Mouse (Mus musculus) limb, embryonic 12.5 days (tissue): ENCODE results near the gene Git2. TPM values are rescaled to one million over a fixed set of nuclear protein-coding genes. Genes with fewer than 3 reads are reported as not detected.

ENCODE experiments used
- ATAC-seq: fragments of 200-750 bp; cut with Nextera tagmentation; 2 replicates; pipeline ENCODE4 v1.8.0; 2017; ENCODE audit warnings: low read depth, moderate TSS enrichment; ENCODE audit not compliant: insufficient number of reproducible peaks, insufficient read depth, low FRiP score, low TSS enrichment
- H3K27ac ChIP-seq: fragments of 300-500 bp; sonication (generic); 2 replicates; pipeline ENCODE4 v1.5.1; 2016; ENCODE audit warnings: mild to moderate bottlenecking, moderate library complexity
- H3K27me3 ChIP-seq: fragments of 300-500 bp; sonication (generic); 2 replicates; pipeline ENCODE4 v1.6.1; 2016; ENCODE audit warnings: mild to moderate bottlenecking, moderate library complexity
- H3K36me3 ChIP-seq: fragments of 300-500 bp; sonication (generic); 2 replicates; pipeline ENCODE4 v1.6.1; 2016; ENCODE audit warnings: mild to moderate bottlenecking, moderate library complexity
- H3K4me1 ChIP-seq: fragments of 300-500 bp; sonication (generic); replicated peaks from 2 replicates; pipeline ENCODE4 v1.6.1; 2016
- H3K4me2 ChIP-seq: fragments of 300-500 bp; sonication (generic); 2 replicates; pipeline ENCODE4 v1.6.1; 2016; ENCODE audit warnings: mild to moderate bottlenecking, moderate library complexity
- H3K4me3 ChIP-seq: fragments of 300-500 bp; sonication (generic); replicated peaks from 2 replicates; pipeline ENCODE4 v1.5.1; 2016; ENCODE audit warnings: mild to moderate bottlenecking
- H3K9ac ChIP-seq: fragments of 300-500 bp; sonication (generic); replicated peaks from 2 replicates; pipeline ENCODE4 v1.6.1; 2016; ENCODE audit warnings: mild to moderate bottlenecking, moderate library complexity
- H3K9me3 ChIP-seq: fragments of 300-500 bp; sonication (generic); 2 replicates; pipeline ENCODE4 v1.6.1; 2016; ENCODE audit warnings: mild to moderate bottlenecking, moderate library complexity
- WGBS: fragments of 180-500 bp; shearing (Covaris S2); methylation state at CpG from one replicate; pipeline ENCODE4 v1.1.7; 2016; 5-methylcytosine and 5-hydroxymethylcytosine counted together
- polyA plus RNA-seq: library from polyadenylated mRNA; unstranded; fragments of >200 nt; fragmentation: Nextera tagmentation; extraction: Ambion mirVana; gene quantifications from 2 replicates; pipeline ENCODE4 v1.2.1, GENCODE M21; 2016

Gene Git2
- polyA plus RNA-seq, 1 experiment from 2014 or later, result 48.8 TPM

- 87% methylated on average over 19 of the region's 19 CpGs for WGBS
These were observed 77.1 kb downstream of the Git2 start for GRCm38 (mm10) chr5:114698044-114698746.

GRCm38 (mm10) chr5:114696939-114697338 is 78.4 kb downstream of the Git2 start:
- Histone ChIP-seq H3K4me1 (no peaks in the 10 kb centered on the region), H3K9ac (no peak overlapping the region), H3K36me3 (no peaks in the 10 kb centered on the region), H3K27me3 (peaks cover 2% of the 10 kb centered on the region; the same call in 1 of the 2 replicates), H3K4me3 (no peak overlapping the region), H3K27ac (no peak overlapping the region), H3K9me3 (no peaks in the 10 kb centered on the region), H3K4me2 (no peak overlapping the region)
- 81% methylated on average over 17 of the region's 17 CpGs for WGBS
- no peak for ATAC-seq

More at GRCm38 (mm10) chr5:114698044-114698746, 77.1 kb downstream of the Git2 start:
- Histone ChIP-seq H3K4me2 (no peak overlapping the region), H3K9ac (no peak overlapping the region), H3K27me3 (no peaks in the 10 kb centered on the region), H3K9me3 (no peaks in the 10 kb centered on the region), H3K27ac (no peak overlapping the region), H3K4me1 (no peaks in the 10 kb centered on the region), H3K36me3 (no peaks in the 10 kb centered on the region), H3K4me3 (no peak overlapping the region)
- ATAC-seq, result no peak

GRCm38 (mm10) chr5:114695775-114696174 is 79.5 kb downstream of the Git2 start:
- Histone ChIP-seq H3K27ac (no peak overlapping the region), H3K4me1 (peaks cover 4% of the 10 kb centered on the region; the same call in 1 of the 2 replicates), H3K27me3 (peaks cover 5% of the 10 kb centered on the region; the same call in 1 of the 2 replicates), H3K9ac (no peak overlapping the region), H3K36me3 (no peaks in the 10 kb centered on the region), H3K4me3 (no peak overlapping the region), H3K9me3 (no peaks in the 10 kb centered on the region), H3K4me2 (no peak overlapping the region)
- 68% methylated on average over 5 of the region's 5 CpGs for WGBS
- no peak for ATAC-seq

DNA sequence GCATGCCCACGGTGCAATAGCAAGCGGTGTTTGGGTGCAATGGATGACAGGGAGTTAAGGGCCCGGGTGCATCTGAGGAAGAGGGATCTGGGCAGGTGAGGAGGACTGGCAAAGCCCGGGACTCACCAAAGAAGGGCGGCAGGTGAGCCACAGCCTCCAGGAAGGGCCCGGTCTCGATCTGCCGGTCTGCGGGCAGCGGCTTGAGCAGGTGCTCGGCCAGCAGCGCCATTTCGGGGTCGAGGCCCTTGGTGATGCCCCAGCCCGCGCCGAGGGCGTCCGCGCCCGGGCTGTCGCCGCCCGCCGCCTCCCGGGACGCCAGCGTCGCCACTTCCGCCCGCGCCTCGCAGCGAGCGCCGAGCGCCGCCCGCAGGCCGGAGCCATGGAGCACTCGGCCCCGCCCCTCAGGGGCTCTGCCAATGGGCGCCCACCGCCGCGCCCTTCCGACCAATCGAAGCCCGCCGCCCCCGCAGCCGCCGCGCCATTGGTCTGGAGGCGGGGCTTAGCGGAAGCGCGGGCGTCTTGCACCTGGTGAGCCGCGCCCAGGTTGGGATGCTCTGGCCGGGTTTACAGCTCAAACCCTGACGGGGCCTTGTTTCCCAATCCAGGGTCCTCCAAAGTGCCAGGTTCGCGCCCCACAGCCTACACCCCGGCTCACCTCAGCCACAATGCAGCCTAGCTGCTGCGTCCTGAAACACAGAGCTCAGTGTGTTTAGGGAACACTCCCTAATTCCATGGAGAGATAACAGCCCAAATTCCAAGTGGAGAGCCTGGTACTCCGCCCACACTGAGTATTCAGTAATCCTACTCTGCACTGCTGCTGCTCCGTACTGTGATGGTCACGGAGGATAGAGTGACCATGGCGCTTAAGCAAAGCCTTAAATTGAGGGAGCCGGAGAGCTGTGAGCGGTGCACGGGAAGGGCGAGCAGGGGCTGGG is 84.4 kb downstream of the Git2 start, which contains the start of gene Gltp:
TSS of gene Gltp (minus strand) at position 352 of the 935 bp plus-strand sequence.
- H3K9me3 ChIP-seq, result no peaks in the 10 kb centered on the region
- peak within 1 kb of the TSS; percentile 81 for H3K9ac ChIP-seq
- H3K27ac ChIP-seq, result peak within 1 kb of the TSS; percentile 25; the same call in 1 of the 2 replicates
- 5% methylated on average over 75 of the region's 75 CpGs for WGBS
- H3K36me3 ChIP-seq, result no peaks in the 10 kb centered on the region
- peak; percentile 93 for ATAC-seq
- peaks cover 18% of the 10 kb centered on the region for H3K4me1 ChIP-seq
- H3K4me3 ChIP-seq, result peak within 1 kb of the TSS; percentile 78
- peak within 1 kb of the TSS; percentile 89 for H3K4me2 ChIP-seq
- H3K27me3 ChIP-seq, result peaks cover 5% of the 10 kb centered on the region; the same call in 1 of the 2 replicates

- 17% methylated on average over 16 of the region's 16 CpGs for WGBS
- ATAC-seq, result no peak
- H3K4me3 ChIP-seq, result peak overlapping the region; percentile 78
- no peaks in the 10 kb centered on the region for H3K9me3 ChIP-seq
- H3K4me2 ChIP-seq, result peak overlapping the region; percentile 89
- no peaks in the 10 kb centered on the region for H3K36me3 ChIP-seq
- H3K9ac ChIP-seq, result peak overlapping the region; percentile 81
- peaks cover 5% of the 10 kb centered on the region; the same call in 1 of the 2 replicates for H3K27me3 ChIP-seq
- peaks cover 18% of the 10 kb centered on the region for H3K4me1 ChIP-seq
- H3K27ac ChIP-seq, result peak overlapping the region; percentile 25; the same call in 1 of the 2 replicates
These were observed 85.5 kb downstream of the Git2 start for GRCm38 (mm10) chr5:114689700-114690366.

GRCm38 (mm10) chr5:114688703-114689102 is 86.6 kb downstream of the Git2 start:
- Histone ChIP-seq H3K27ac (no peak overlapping the region), H3K4me1 (peaks cover 18% of the 10 kb centered on the region), H3K4me2 (peak overlapping the region; percentile 89; the same call in 1 of the 2 replicates), H3K36me3 (no peaks in the 10 kb centered on the region), H3K27me3 (peaks cover 5% of the 10 kb centered on the region; the same call in 1 of the 2 replicates), H3K4me3 (no peak overlapping the region), H3K9ac (no peak overlapping the region), H3K9me3 (no peaks in the 10 kb centered on the region)
- no peak for ATAC-seq
- WGBS, result 89% methylated on average over 13 of the region's 13 CpGs

- Histone ChIP-seq H3K27ac (no peak overlapping the region), H3K9ac (no peak overlapping the region), H3K9me3 (no peaks in the 10 kb centered on the region), H3K4me2 (no peak overlapping the region), H3K27me3 (peaks cover 5% of the 10 kb centered on the region; the same call in 1 of the 2 replicates), H3K4me3 (no peak overlapping the region), H3K4me1 (peaks cover 21% of the 10 kb centered on the region), H3K36me3 (no peaks in the 10 kb centered on the region)
- no peak for ATAC-seq
These were observed 87.4 kb downstream of the Git2 start for GRCm38 (mm10) chr5:114687901-114688300.

DNA sequence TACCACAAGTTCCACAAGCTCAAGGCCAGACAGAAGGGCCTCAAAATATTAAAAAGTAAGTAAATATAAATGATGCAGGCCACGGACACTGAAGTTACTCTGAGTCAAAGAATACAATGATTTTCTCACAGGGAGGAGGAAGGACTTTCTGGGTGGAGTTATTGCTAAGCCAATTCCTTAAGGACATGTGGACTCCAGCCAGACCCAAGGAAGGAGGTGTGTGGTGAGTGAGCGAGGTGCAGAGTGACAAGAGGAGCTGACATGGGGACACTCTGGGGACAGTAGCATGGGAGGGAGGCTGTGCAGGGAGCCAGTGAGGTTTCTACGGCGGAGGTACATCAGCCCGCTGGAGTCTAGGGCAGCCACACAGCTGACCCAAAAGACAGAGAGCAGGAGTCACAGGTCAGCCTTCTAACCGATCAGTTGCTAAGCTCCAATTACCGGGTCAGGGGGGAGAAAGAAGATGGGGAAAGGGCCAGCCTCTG is 88.5 kb downstream of the Git2 start:
- ATAC-seq, result no peak
- no peak overlapping the region for H3K9ac ChIP-seq
- WGBS, result 56% methylated on average over 7 of the region's 7 CpGs
- H3K4me2 ChIP-seq, result no peak overlapping the region
- no peak overlapping the region for H3K27ac ChIP-seq
- H3K4me3 ChIP-seq, result no peak overlapping the region
- H3K36me3 ChIP-seq, result no peaks in the 10 kb centered on the region
- no peaks in the 10 kb centered on the region for H3K9me3 ChIP-seq
- peaks cover under 1% of the 10 kb centered on the region; the same call in 1 of the 2 replicates for H3K27me3 ChIP-seq
- H3K4me1 ChIP-seq, result peaks cover 28% of the 10 kb centered on the region

DNA sequence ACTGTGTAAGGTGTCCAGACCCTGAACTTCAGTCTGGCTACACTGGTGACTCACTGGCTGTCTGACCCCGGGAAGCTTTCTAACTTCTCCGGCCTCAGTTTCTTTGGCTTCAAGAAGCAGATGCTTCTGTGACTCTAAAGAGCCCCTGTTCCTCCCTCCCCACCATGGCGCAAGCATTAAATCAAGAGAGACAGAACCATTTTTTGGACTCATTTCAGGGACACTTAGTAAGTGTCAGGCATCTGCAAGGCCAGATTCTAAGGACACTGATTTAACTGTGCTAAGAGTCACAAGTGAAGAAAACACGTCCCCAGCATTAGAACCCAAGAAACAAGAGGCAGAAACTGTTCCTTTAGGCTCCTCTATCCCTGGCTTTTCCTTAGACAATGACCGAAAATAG is 89.3 kb downstream of the Git2 start:
- H3K27me3 ChIP-seq, result no peaks in the 10 kb centered on the region; the same call in 1 of the 2 replicates
- peaks cover 30% of the 10 kb centered on the region for H3K4me1 ChIP-seq
- no peak overlapping the region for H3K4me2 ChIP-seq
- 89% methylated on average over 5 of the region's 5 CpGs for WGBS
- H3K4me3 ChIP-seq, result no peak overlapping the region
- no peaks in the 10 kb centered on the region for H3K36me3 ChIP-seq
- H3K9ac ChIP-seq, result no peak overlapping the region
- no peak for ATAC-seq
- no peaks in the 10 kb centered on the region for H3K9me3 ChIP-seq
- H3K27ac ChIP-seq, result no peak overlapping the region

DNA sequence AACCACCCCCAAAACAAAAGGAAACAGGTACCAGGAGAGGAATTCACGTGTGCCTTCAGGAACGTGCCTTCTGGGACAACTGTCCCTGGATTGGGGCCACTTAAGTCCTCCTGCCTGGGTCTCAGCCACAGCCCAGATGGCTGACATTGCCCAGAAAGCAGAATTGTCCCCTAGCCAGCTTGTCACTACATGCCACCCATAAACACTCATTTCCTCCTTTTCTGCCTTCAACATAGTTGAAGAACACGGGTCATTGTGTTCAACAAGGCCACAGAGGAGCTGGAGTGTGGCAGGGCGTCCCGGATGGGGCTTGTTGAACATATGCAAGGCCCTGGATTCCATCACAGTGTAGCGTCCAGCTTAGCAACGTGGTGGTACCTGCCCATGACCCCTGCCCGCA is 93.6 kb downstream of the Git2 start:
- peaks cover 8% of the 10 kb centered on the region for H3K36me3 ChIP-seq
- H3K9me3 ChIP-seq, result no peaks in the 10 kb centered on the region
- peaks cover 29% of the 10 kb centered on the region for H3K4me1 ChIP-seq
- peak overlapping the region; percentile 41; the same call in 1 of the 2 replicates for H3K27ac ChIP-seq
- H3K9ac ChIP-seq, result no peak overlapping the region
- 70% methylated on average over 8 of the region's 8 CpGs for WGBS
- no peaks in the 10 kb centered on the region for H3K27me3 ChIP-seq
- H3K4me3 ChIP-seq, result no peak overlapping the region
- no peak for ATAC-seq
- no peak overlapping the region for H3K4me2 ChIP-seq
